Mouse (Mus musculus) testis, adult 2 months (tissue): ENCODE data around the gene Tpgs1.

ENCODE experiments used
- CTCF ChIP-seq: fragments of 200-500 bp; IDR thresholded peaks from 2 replicates; pipeline ENCODE4 v1.5.1; 2012; ENCODE audit warnings: low read depth, mild to moderate bottlenecking, inconsistent platforms, low read length, moderate library complexity; ENCODE audit not compliant: control insufficient read depth, insufficient read depth, insufficient replicate concordance
- POLR2A ChIP-seq: fragments of 200-500 bp; IDR thresholded peaks from 2 replicates; pipeline ENCODE4 v1.6.1; 2012; ENCODE audit warnings: low read depth, mild to moderate bottlenecking, inconsistent platforms, low read length, moderate library complexity; ENCODE audit not compliant: control insufficient read depth

GRCm38 (mm10) chr10:79672088-79672455 lies 2.9 kb downstream of the Tpgs1 start:
- no peak for TF ChIP-seq POLR2A
- TF ChIP-seq CTCF, result no peak
